Mouse (Mus musculus) kidney, adult 2 months (tissue): ENCODE results near the gene Gcgr. TPM values are rescaled to one million over a fixed set of nuclear protein-coding genes. Genes with fewer than 3 reads are reported as not detected.
A peak's percentile ranks its signal among the peaks of the same experiment; 100 is the strongest.

ENCODE experiments used
- DNase-seq: peaks from one replicate; pipeline ENCODE4 v3.0.0; 2021
- H3K27ac ChIP-seq: fragments of 200-500 bp; 2 replicates; pipeline ENCODE4 v1.5.1; 2012; ENCODE audit warnings: low read depth, low read length, control low read depth, inconsistent platforms; ENCODE audit not compliant: insufficient read depth
- H3K27me3 ChIP-seq: fragments of 200-500 bp; replicated peaks from 2 replicates; pipeline ENCODE4 v1.6.1; 2012; ENCODE audit warnings: mild to moderate bottlenecking, moderate library complexity, low read length, inconsistent platforms; ENCODE audit not compliant: control insufficient read depth, insufficient read depth
- H3K36me3 ChIP-seq: fragments of 200-500 bp; 2 replicates; pipeline ENCODE4 v1.6.1; 2012; ENCODE audit warnings: mild to moderate bottlenecking, moderate library complexity, low read length, inconsistent platforms; ENCODE audit not compliant: control insufficient read depth, insufficient read depth
- H3K4me1 ChIP-seq: fragments of 200-500 bp; 2 replicates; pipeline ENCODE4 v1.6.1; 2011; ENCODE audit warnings: low read length; ENCODE audit not compliant: control insufficient read depth, insufficient read depth
- H3K4me3 ChIP-seq: fragments of 200-500 bp; 2 replicates; pipeline ENCODE4 v1.5.1; 2011; ENCODE audit warnings: mild to moderate bottlenecking, low read depth, low read length, control low read depth; ENCODE audit not compliant: insufficient read depth
- CTCF ChIP-seq: fragments of 200-500 bp; conservative IDR thresholded peaks from 2 replicates; pipeline ENCODE4 v1.5.1; 2011; ENCODE audit warnings: low read depth, mild to moderate bottlenecking, control low read depth, low read length, moderate library complexity, mixed read lengths; ENCODE audit not compliant: insufficient read depth, insufficient read length
- POLR2A ChIP-seq: fragments of 200-500 bp; IDR thresholded peaks from one replicate; pipeline ENCODE4 v1.6.1; 2011; ENCODE audit warnings: low read depth, low read length, control low read depth
- WGBS: fragments of 180-500 bp; shearing (Covaris S2); methylation state at CpG from one replicate; pipeline ENCODE4 v1.1.7; 2018; 5-methylcytosine and 5-hydroxymethylcytosine counted together
- polyA plus RNA-seq: library from polyadenylated mRNA; depleted of rRNA; stranded (reverse); fragments of >200 nt; gene quantifications from 2 replicates; pipeline ENCODE4 v1.2.3, GENCODE M21; 2012

The Gcgr gene
- polyA plus RNA-seq, 1 experiment = 52.8 TPM

GRCm38 (mm10) chr11:120571122-120571521 lies 40.6 kb downstream of the Gcgr start:
- no peak for TF ChIP-seq CTCF
- no peak for TF ChIP-seq POLR2A
- DNase-seq = no peak
- Histone ChIP-seq H3K27ac (no peak overlapping the region), H3K4me3 (no peak overlapping the region), H3K36me3 (peaks cover 6% of the 10 kb centered on the region), H3K4me1 (peaks cover 8% of the 10 kb centered on the region; the same call in 1 of the 2 replicates), H3K27me3 (no peaks in the 10 kb centered on the region)
- 56% methylated on average over 3 of the region's 3 CpGs for WGBS

GRCm38 (mm10) chr11:120571754-120572416 lies 41.4 kb downstream of the Gcgr start:
- H3K27me3 ChIP-seq = no peaks in the 10 kb centered on the region
- 3% methylated on average over 11 of the region's 11 CpGs for WGBS
- DNase-seq = no peak
- H3K4me3 ChIP-seq = peak overlapping the region; percentile 85
- H3K27ac ChIP-seq = peak overlapping the region; percentile 81; the same call in 1 of the 2 replicates
- peaks cover 12% of the 10 kb centered on the region; the same call in 1 of the 2 replicates for H3K4me1 ChIP-seq
- TF ChIP-seq POLR2A (no peak), CTCF (no peak)
- peaks cover 4% of the 10 kb centered on the region for H3K36me3 ChIP-seq

- under 1% methylated on average over 24 of the region's 24 CpGs for WGBS
- DNase-seq = no peak
- TF ChIP-seq CTCF = no peak
- no peak for TF ChIP-seq POLR2A
Observed at GRCm38 (mm10) chr11:120572417-120572751, 41.9 kb downstream of the Gcgr start.

GRCm38 (mm10) chr11:120572752-120573584 lies 42.5 kb downstream of the Gcgr start, which contains the start of gene P4hb:
P4hb (minus strand) TSS chr11:120573253.
- Histone ChIP-seq H3K27me3 (no peaks in the 10 kb centered on the region), H3K4me1 (peaks cover 21% of the 10 kb centered on the region; the same call in 1 of the 2 replicates), H3K4me3 (peak within 1 kb of the TSS; percentile 85), H3K36me3 (peaks cover 3% of the 10 kb centered on the region; the same call in 1 of the 2 replicates), H3K27ac (peak within 1 kb of the TSS; percentile 81)
- TF ChIP-seq POLR2A (peak; percentile 96), CTCF (0 out of 2 replicates have a peak, but pooled peaks have one; percentile 7)
- WGBS = under 1% methylated on average over 94 of the region's 94 CpGs
- peak; percentile 100 for DNase-seq

More at GRCm38 (mm10) chr11:120572417-120572751, 41.9 kb downstream of the Gcgr start:
- Histone ChIP-seq H3K27ac (peak overlapping the region; percentile 81), H3K4me3 (peak overlapping the region; percentile 85), H3K27me3 (no peaks in the 10 kb centered on the region), H3K4me1 (peaks cover 16% of the 10 kb centered on the region; the same call in 1 of the 2 replicates), H3K36me3 (peaks cover 3% of the 10 kb centered on the region)

- Histone ChIP-seq H3K27ac (peak overlapping the region; percentile 80), H3K4me3 (peak overlapping the region; percentile 77), H3K4me1 (peaks cover 27% of the 10 kb centered on the region), H3K27me3 (no peaks in the 10 kb centered on the region), H3K36me3 (peaks cover 2% of the 10 kb centered on the region)
- no peak for TF ChIP-seq CTCF
- TF ChIP-seq POLR2A = no peak
- WGBS = under 1% methylated on average over 23 of the region's 23 CpGs
- DNase-seq = no peak
Observed at GRCm38 (mm10) chr11:120573585-120574277, 43.2 kb downstream of the Gcgr start.

- no peak for DNase-seq
- H3K4me1 ChIP-seq = peaks cover 32% of the 10 kb centered on the region
- no peak for TF ChIP-seq CTCF
- TF ChIP-seq POLR2A = no peak
- peaks cover 4% of the 10 kb centered on the region for H3K36me3 ChIP-seq
- H3K27me3 ChIP-seq = no peaks in the 10 kb centered on the region
- 22% methylated on average over 5 of the region's 5 CpGs for WGBS
- no peak overlapping the region for H3K27ac ChIP-seq
- no peak overlapping the region for H3K4me3 ChIP-seq
Observed at GRCm38 (mm10) chr11:120574278-120574600, 43.7 kb downstream of the Gcgr start.
